Mouse (Mus musculus): Measurements from ENCODE around the gene Ttc23.

GRCm38 (mm10) chr7:67803857-67804215, 156.6 kb downstream of the Ttc23 start:
- TF ChIP-seq POLR2A (IDR thresholded peaks at IDR 0.05; ENCODE audit: insufficient read depth, low read length) (no peak), CTCF (IDR thresholded peaks at IDR 0.05; ENCODE audit: low read depth, low read length) (no peak)
